Mouse (Mus musculus): ENCODE measurements around the gene Zfp831.

- TF ChIP-seq CTCF (IDR thresholded peaks at IDR 0.05; ENCODE audit: low read depth): no peak
- no peak for TF ChIP-seq EP300 (IDR thresholded peaks at IDR 0.05; ENCODE audit: low read depth)
These were observed 110.9 kb downstream of the Zfp831 start for GRCm38 (mm10) chr2:174754231-174754630.

Data from liver, embryonic 14.5 days (tissue).